14 mouse cellular contexts compared by ENCODE assay signal in the genomic region with DNA sequence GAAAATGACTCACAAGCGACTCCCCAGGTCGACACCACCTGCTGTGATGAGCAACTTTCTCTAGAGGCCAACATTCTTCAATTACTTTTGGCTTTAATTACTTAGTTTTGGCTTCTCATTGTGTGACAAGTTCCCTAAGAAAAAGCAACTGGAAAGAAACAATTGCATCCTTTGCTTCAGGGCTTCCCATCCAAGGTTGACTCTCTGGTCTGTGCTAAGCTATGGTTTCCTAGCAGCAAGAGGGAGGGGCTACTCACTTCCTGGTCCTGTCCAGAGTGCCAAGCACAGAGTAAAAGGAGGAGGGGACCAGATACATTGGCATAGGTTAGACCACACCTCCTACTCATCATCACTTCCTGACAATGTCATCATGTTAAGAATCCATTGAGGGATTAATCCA.
"Had no signal": no experiment of that assay in that cellular context is flagged by ENCODE, and none has a peak within 500 bp of the region (broad histone marks: within the 10 kb centered on the region; RNA-seq: fewer than 3 reads in every experiment).

No protein-coding gene starts in this region.

- H3K4me3 ChIP-seq: megakaryocyte, embryonic 14.5 days; midbrain, embryonic 13.5 days; midbrain, embryonic 15.5 days; neural tube, embryonic 13.5 days; neural tube, embryonic 15.5 days; stomach, embryonic 15.5 days had no signal

- H3K27ac ChIP-seq: liver, embryonic 14.5 days; midbrain, embryonic 13.5 days; midbrain, embryonic 15.5 days; neural tube, embryonic 13.5 days; neural tube, embryonic 15.5 days; stomach, embryonic 15.5 days; stomach, postnatal 0 days had no signal

- H3K9me3 ChIP-seq: megakaryocyte, embryonic 14.5 days; midbrain, embryonic 13.5 days; midbrain, embryonic 15.5 days; neural tube, embryonic 13.5 days; neural tube, embryonic 15.5 days; stomach, embryonic 15.5 days had no signal

- H3K4me1 ChIP-seq: megakaryocyte, embryonic 14.5 days; midbrain, embryonic 13.5 days; midbrain, embryonic 15.5 days; neural tube, embryonic 13.5 days; neural tube, embryonic 15.5 days; stomach, embryonic 15.5 days had no signal

- H3K9ac ChIP-seq: liver, embryonic 14.5 days; lung, embryonic 14.5 days; midbrain, embryonic 13.5 days; midbrain, embryonic 15.5 days; neural tube, embryonic 13.5 days; neural tube, embryonic 15.5 days; stomach, embryonic 15.5 days had no signal

- H3K36me3 ChIP-seq: midbrain, embryonic 13.5 days; midbrain, embryonic 15.5 days; neural tube, embryonic 13.5 days; neural tube, embryonic 15.5 days; stomach, embryonic 15.5 days had no signal

- DNase-seq: lung, postnatal 10 days; right cerebral cortex, postnatal 14 days; thymus, adult 2 months; thymus, postnatal 36 days had no signal

- H3K27me3 ChIP-seq: megakaryocyte, embryonic 14.5 days; midbrain, embryonic 13.5 days; midbrain, embryonic 15.5 days; neural tube, embryonic 13.5 days; neural tube, embryonic 15.5 days; stomach, embryonic 15.5 days had no signal

- H3K4me2 ChIP-seq: lung, embryonic 14.5 days; midbrain, embryonic 11.5 days; midbrain, embryonic 13.5 days; midbrain, embryonic 15.5 days; neural tube, embryonic 13.5 days; neural tube, embryonic 15.5 days; stomach, embryonic 15.5 days had no signal
